Mouse (Mus musculus): ENCODE measurements around the gene Dync2li1. TPM values are rescaled to one million over a fixed set of nuclear protein-coding genes. Genes with fewer than 3 reads are reported as not detected.

The Dync2li1 gene
- polyA plus RNA-seq, 1 experiment: 10.1 TPM

GRCm38 (mm10) chr17:84653544-84653943, 27.2 kb downstream of the Dync2li1 start:
- H3K4me3 ChIP-seq: no peak overlapping the region

GRCm38 (mm10) chr17:84656205-84656604, 29.9 kb downstream of the Dync2li1 start:
- no peaks in the 10 kb centered on the region for H3K36me3 ChIP-seq (ENCODE audit: control insufficient read depth, insufficient read depth)
- H3K4me3 ChIP-seq: no peak overlapping the region
- TF ChIP-seq SRF (IDR thresholded peaks at IDR 0.05; ENCODE audit: control insufficient read depth, insufficient read length, low read depth) (no peak), USF1 (IDR thresholded peaks at IDR 0.05; ENCODE audit: low read depth) (no peak), MYOD1 (IDR thresholded peaks at IDR 0.05; ENCODE audit: control insufficient read depth in 1 of 3, insufficient read length in 2 of 3, low read depth in 2 of 3) (no peak), POLR2A (IDR thresholded peaks at IDR 0.05; ENCODE audit: insufficient read length, low read depth) (no peak), E2F4 (IDR thresholded peaks at IDR 0.05; ENCODE audit: insufficient read depth) (no peak), POLR2AphosphoS2 (IDR thresholded peaks at IDR 0.05; ENCODE audit: insufficient read length, low read depth) (no peak), MYOG (IDR thresholded peaks at IDR 0.05; ENCODE audit: control insufficient read depth in 1 of 3, insufficient read depth in 1 of 3, insufficient read length in 2 of 3, low read depth in 2 of 3) (no peak), CEBPB (IDR thresholded peaks at IDR 0.05; ENCODE audit: insufficient read depth, poor library complexity, severe bottlenecking) (no peak), TCF3 (IDR thresholded peaks at IDR 0.05; ENCODE audit: insufficient read length, low read depth) (no peak), MAX (IDR thresholded peaks at IDR 0.05; ENCODE audit: low read depth) (no peak), TCF12 (IDR thresholded peaks at IDR 0.05; ENCODE audit: insufficient read depth, poor library complexity, severe bottlenecking) (no peak)
- H3K79me2 ChIP-seq (ENCODE audit: control insufficient read depth, insufficient read depth): no peaks in the 10 kb centered on the region
- H3K27me3 ChIP-seq (ENCODE audit: control insufficient read depth, insufficient read depth, insufficient read length): no peaks in the 10 kb centered on the region
- no peak overlapping the region for H3K4me2 ChIP-seq (ENCODE audit: low read depth)
- no peak overlapping the region for H3ac ChIP-seq (ENCODE audit: control insufficient read depth, insufficient read length)

More at GRCm38 (mm10) chr17:84653544-84653943, 27.2 kb downstream of the Dync2li1 start:
- Histone ChIP-seq H3K36me3 (ENCODE audit: control insufficient read depth, insufficient read depth) (no peaks in the 10 kb centered on the region), H3K79me2 (ENCODE audit: control insufficient read depth, insufficient read depth) (no peaks in the 10 kb centered on the region), H3K4me2 (ENCODE audit: low read depth) (no peak overlapping the region), H3ac (ENCODE audit: control insufficient read depth, insufficient read length) (no peak overlapping the region), H3K27me3 (ENCODE audit: control insufficient read depth, insufficient read depth, insufficient read length) (no peaks in the 10 kb centered on the region)
- no peak for TF ChIP-seq SRF (IDR thresholded peaks at IDR 0.05; ENCODE audit: control insufficient read depth, insufficient read length, low read depth)

DNA sequence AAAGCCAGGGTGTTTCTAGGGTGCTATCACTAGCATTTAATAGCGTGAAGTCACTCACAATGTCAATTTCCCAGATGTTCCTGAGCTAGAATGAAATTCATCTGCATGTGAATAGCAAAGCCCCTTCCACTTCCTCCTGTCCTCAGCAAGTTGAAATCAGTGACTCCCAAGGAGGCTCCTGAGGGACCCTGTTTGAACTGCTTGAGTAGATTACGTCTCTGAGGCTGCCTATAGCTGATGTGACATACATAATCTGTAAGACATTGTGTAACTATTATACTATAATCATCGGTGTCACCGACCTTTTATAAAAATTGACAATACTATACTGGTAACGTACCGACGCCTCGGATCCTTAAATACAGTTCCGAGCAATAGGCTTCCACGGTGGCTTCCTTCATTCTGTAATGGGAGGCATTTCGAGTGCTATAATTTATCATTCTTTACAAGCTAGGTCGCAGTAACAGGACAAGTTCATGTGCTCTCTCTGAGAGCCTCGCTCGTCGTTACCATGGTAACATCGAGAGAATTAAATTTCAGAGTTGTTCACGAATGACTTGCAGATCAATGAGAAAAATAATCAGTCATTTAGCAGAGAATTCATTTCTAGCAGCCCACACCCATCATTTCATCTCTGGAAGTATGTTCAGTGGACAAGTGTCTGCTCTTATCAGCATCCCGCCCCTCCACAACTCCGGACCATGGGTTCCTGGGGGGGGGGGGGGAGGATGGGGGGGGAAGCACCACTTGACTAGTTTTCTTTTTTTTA, 30.5 kb downstream of the Dync2li1 start:
- TF ChIP-seq MAX (IDR thresholded peaks at IDR 0.05; ENCODE audit: low read depth) (no peak), REST (IDR thresholded peaks at IDR 0.05; ENCODE audit: insufficient read depth, insufficient read length) (no peak), TCF12 (IDR thresholded peaks at IDR 0.05; ENCODE audit: insufficient read depth, poor library complexity, severe bottlenecking) (no peak), POLR2AphosphoS2 (IDR thresholded peaks at IDR 0.05; ENCODE audit: insufficient read length, low read depth) (no peak), POLR2A (IDR thresholded peaks at IDR 0.05; ENCODE audit: insufficient read length, low read depth) (no peak), MYOD1 (IDR thresholded peaks at IDR 0.05; ENCODE audit: control insufficient read depth in 1 of 3, insufficient read length in 2 of 3, low read depth in 2 of 3) (no peak), USF1 (IDR thresholded peaks at IDR 0.05; ENCODE audit: low read depth) (no peak), MYOG (IDR thresholded peaks at IDR 0.05; ENCODE audit: control insufficient read depth in 1 of 3, insufficient read depth in 1 of 3, insufficient read length in 2 of 3, low read depth in 2 of 3) (no peak), SRF (IDR thresholded peaks at IDR 0.05; ENCODE audit: control insufficient read depth, insufficient read length, low read depth) (no peak), TCF3 (IDR thresholded peaks at IDR 0.05; ENCODE audit: insufficient read length, low read depth) (no peak)

GRCm38 (mm10) chr17:84657422-84657732, 31.1 kb downstream of the Dync2li1 start:
- no peak overlapping the region for H3K4me2 ChIP-seq (ENCODE audit: low read depth)
- TF ChIP-seq SRF (IDR thresholded peaks at IDR 0.05; ENCODE audit: control insufficient read depth, insufficient read length, low read depth) (no peak), TCF12 (IDR thresholded peaks at IDR 0.05; ENCODE audit: insufficient read depth, poor library complexity, severe bottlenecking) (no peak), USF1 (IDR thresholded peaks at IDR 0.05; ENCODE audit: low read depth) (no peak), REST (IDR thresholded peaks at IDR 0.05; ENCODE audit: insufficient read depth, insufficient read length) (no peak), TCF3 (IDR thresholded peaks at IDR 0.05; ENCODE audit: insufficient read length, low read depth) (no peak), POLR2AphosphoS2 (IDR thresholded peaks at IDR 0.05; ENCODE audit: insufficient read length, low read depth) (no peak), MYOG (IDR thresholded peaks at IDR 0.05; ENCODE audit: control insufficient read depth in 1 of 3, insufficient read depth in 1 of 3, insufficient read length in 2 of 3, low read depth in 2 of 3) (no peak), MYOD1 (IDR thresholded peaks at IDR 0.05; ENCODE audit: control insufficient read depth in 1 of 3, insufficient read length in 2 of 3, low read depth in 2 of 3) (no peak), CEBPB (IDR thresholded peaks at IDR 0.05; ENCODE audit: insufficient read depth, poor library complexity, severe bottlenecking) (no peak), POLR2A (IDR thresholded peaks at IDR 0.05; ENCODE audit: insufficient read length, low read depth) (no peak), E2F4 (IDR thresholded peaks at IDR 0.05; ENCODE audit: insufficient read depth) (no peak), MAX (IDR thresholded peaks at IDR 0.05; ENCODE audit: low read depth) (no peak)
- no peak overlapping the region for H3K4me3 ChIP-seq
- H3K36me3 ChIP-seq (ENCODE audit: control insufficient read depth, insufficient read depth): no peaks in the 10 kb centered on the region
- no peak overlapping the region for H3ac ChIP-seq (ENCODE audit: control insufficient read depth, insufficient read length)
- H3K79me2 ChIP-seq (ENCODE audit: control insufficient read depth, insufficient read depth): no peaks in the 10 kb centered on the region
- no peaks in the 10 kb centered on the region for H3K27me3 ChIP-seq (ENCODE audit: control insufficient read depth, insufficient read depth, insufficient read length)

More for the DNA sequence above, 30.5 kb downstream of the Dync2li1 start:
- Histone ChIP-seq H3K4me2 (ENCODE audit: low read depth) (no peak overlapping the region), H3ac (ENCODE audit: control insufficient read depth, insufficient read length) (no peak overlapping the region), H3K79me2 (ENCODE audit: control insufficient read depth, insufficient read depth) (no peaks in the 10 kb centered on the region), H3K36me3 (ENCODE audit: control insufficient read depth, insufficient read depth) (no peaks in the 10 kb centered on the region), H3K27me3 (ENCODE audit: control insufficient read depth, insufficient read depth, insufficient read length) (no peaks in the 10 kb centered on the region), H3K4me3 (no peak overlapping the region)

GRCm38 (mm10) chr17:84657782-84658181, 31.5 kb downstream of the Dync2li1 start:
- no peak overlapping the region for H3ac ChIP-seq (ENCODE audit: control insufficient read depth, insufficient read length)
- no peaks in the 10 kb centered on the region for H3K36me3 ChIP-seq (ENCODE audit: control insufficient read depth, insufficient read depth)
- no peaks in the 10 kb centered on the region for H3K79me2 ChIP-seq (ENCODE audit: control insufficient read depth, insufficient read depth)
- no peak overlapping the region for H3K4me3 ChIP-seq
- H3K27me3 ChIP-seq (ENCODE audit: control insufficient read depth, insufficient read depth, insufficient read length): no peaks in the 10 kb centered on the region
- TF ChIP-seq TCF3 (IDR thresholded peaks at IDR 0.05; ENCODE audit: insufficient read length, low read depth): no peak
- TF ChIP-seq USF1 (IDR thresholded peaks at IDR 0.05; ENCODE audit: low read depth): peak; percentile 40
- no peak for TF ChIP-seq POLR2A (IDR thresholded peaks at IDR 0.05; ENCODE audit: insufficient read length, low read depth)
- TF ChIP-seq MAX (IDR thresholded peaks at IDR 0.05; ENCODE audit: low read depth): no peak
- no peak for TF ChIP-seq POLR2AphosphoS2 (IDR thresholded peaks at IDR 0.05; ENCODE audit: insufficient read length, low read depth)
- TF ChIP-seq CEBPB (IDR thresholded peaks at IDR 0.05; ENCODE audit: insufficient read depth, poor library complexity, severe bottlenecking): no peak
- no peak overlapping the region for H3K4me2 ChIP-seq (ENCODE audit: low read depth)

Data from myocyte (in vitro differentiated cells).